Mouse (Mus musculus): ENCODE measurements around the gene Igfbp3. TPM values are rescaled to one million over a fixed set of nuclear protein-coding genes. Genes with fewer than 3 reads are reported as not detected.

Igfbp3 gene
- polyA plus RNA-seq, 1 experiment from 2014 or later = 73.0 TPM

DNA sequence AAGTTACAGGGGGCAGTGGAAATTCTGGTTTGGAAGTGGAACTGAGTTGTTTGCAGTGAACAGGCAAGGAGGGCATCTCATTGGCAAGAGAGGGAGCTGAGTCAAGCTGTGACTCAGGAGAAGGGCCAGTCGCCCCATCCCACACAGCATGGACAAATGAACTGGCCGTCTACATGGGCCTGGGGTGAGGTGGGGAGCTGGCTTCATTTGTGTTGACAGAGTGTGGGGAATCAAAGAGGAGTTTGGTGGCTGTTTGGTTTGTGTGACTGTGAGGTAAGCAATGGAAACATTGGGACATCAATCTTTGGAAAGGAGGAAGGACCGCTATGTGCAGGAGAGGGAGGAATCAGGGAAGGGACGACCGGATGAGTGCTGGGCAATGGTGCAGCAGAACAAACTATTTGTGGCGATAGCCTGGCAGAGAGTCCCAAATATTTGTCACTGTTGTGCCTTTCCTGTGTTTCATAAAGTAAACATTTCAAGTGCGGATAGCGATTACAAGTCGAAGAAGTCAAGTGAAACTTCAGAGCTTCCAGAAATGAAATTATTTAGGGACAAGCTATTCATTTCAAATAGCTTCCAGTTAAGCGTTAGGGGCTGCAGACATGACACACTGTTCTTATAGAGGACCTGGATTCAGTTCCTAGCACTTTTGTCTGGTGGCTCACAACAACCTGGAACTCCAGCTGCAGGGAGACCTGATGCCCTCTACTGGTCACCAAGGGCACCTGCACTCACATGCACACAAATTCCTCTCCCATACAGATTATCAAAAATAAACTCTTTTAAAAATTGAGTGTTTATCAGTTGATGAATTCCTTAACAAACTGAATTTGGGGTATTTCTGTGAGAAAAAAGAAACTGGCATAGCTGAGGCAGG, 19.1 kb downstream of the Igfbp3 start:
- Histone ChIP-seq H3K4me2 (ENCODE audit: low read depth, severe bottlenecking) (no peak overlapping the region), H3K9me3 (ENCODE audit: control insufficient read depth, low read length) (no peaks in the 10 kb centered on the region), H3K27ac (replicated peaks; ENCODE audit: low read depth, low read length) (no peak overlapping the region), H3K36me3 (ENCODE audit: control insufficient read depth, insufficient read depth, low read length) (no peaks in the 10 kb centered on the region), H3K4me3 (ENCODE audit: low read depth, low read length) (no peak overlapping the region), H3K4me1 (ENCODE audit: control insufficient read depth, insufficient read depth, low read length) (no peaks in the 10 kb centered on the region), H3K27me3 (ENCODE audit: control insufficient read depth, insufficient read depth, low read length) (no peaks in the 10 kb centered on the region), H3K9ac (ENCODE audit: low read length) (no peak overlapping the region)
- 96% methylated on average over 10 of the region's 10 CpGs for WGBS
- ATAC-seq (ENCODE audit: insufficient number of reproducible peaks, low FRiP score, low TSS enrichment, low read depth) = no peak
- no peak for DNase-seq (ENCODE audit: low spot score)

DNA sequence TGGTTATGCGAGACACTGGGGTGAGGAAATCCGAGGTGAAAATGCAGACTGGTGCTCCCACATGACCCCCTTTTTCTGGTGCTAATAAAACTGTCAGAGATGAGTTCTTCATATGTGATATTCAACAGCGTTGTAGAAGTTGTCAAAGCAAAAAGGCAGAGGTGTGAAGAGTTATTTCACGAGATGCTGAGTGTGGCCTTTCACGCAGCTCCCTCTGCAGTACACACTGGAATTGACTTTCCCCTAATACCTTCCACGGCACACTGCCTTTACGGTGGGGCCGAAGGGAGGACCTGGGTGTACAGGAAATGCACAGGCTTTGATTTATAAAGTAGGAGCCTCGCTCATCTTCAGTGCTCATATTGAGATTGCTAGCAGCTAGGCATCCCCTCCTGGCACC, 20.6 kb downstream of the Igfbp3 start:
- no peaks in the 10 kb centered on the region for H3K27me3 ChIP-seq (ENCODE audit: control insufficient read depth, insufficient read depth, low read length)
- no peaks in the 10 kb centered on the region for H3K4me1 ChIP-seq (ENCODE audit: control insufficient read depth, insufficient read depth, low read length)
- no peak overlapping the region for H3K9ac ChIP-seq (ENCODE audit: low read length)
- no peak overlapping the region for H3K27ac ChIP-seq (replicated peaks; ENCODE audit: low read depth, low read length)
- no peaks in the 10 kb centered on the region for H3K36me3 ChIP-seq (ENCODE audit: control insufficient read depth, insufficient read depth, low read length)
- no peak overlapping the region for H3K4me3 ChIP-seq (ENCODE audit: low read depth, low read length)
- WGBS = 61% methylated on average over 9 of the region's 9 CpGs
- ATAC-seq (ENCODE audit: insufficient number of reproducible peaks, low FRiP score, low TSS enrichment, low read depth) (no peak), DNase-seq (ENCODE audit: low spot score) (no peak)
- no peak overlapping the region for H3K4me2 ChIP-seq (ENCODE audit: low read depth, severe bottlenecking)
- no peaks in the 10 kb centered on the region for H3K9me3 ChIP-seq (ENCODE audit: control insufficient read depth, low read length)

DNA sequence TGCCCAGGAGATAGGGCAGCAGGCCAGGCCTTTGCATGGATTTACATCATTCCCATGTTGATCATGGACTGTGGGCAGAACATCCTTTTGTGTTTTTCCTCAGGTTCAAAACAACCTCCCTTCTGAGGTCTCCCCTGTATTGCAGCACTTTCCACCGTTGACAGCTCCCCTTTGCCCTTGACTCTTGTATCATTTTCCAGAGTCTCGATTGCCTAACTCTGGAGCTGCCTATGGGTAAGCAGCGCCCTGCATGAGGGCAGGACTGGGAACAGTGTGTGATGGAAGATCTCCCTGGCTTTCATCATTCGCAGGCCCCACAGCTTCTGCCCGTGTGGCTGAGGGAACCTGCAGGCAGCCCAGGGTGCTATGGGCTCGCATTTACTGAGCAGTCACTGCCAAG, 21.0 kb downstream of the Igfbp3 start:
- H3K27me3 ChIP-seq (ENCODE audit: control insufficient read depth, insufficient read depth, low read length) = no peaks in the 10 kb centered on the region
- no peaks in the 10 kb centered on the region for H3K36me3 ChIP-seq (ENCODE audit: control insufficient read depth, insufficient read depth, low read length)
- no peak overlapping the region for H3K9ac ChIP-seq (ENCODE audit: low read length)
- H3K9me3 ChIP-seq (ENCODE audit: control insufficient read depth, low read length) = no peaks in the 10 kb centered on the region
- H3K4me2 ChIP-seq (ENCODE audit: low read depth, severe bottlenecking) = no peak overlapping the region
- ATAC-seq (ENCODE audit: insufficient number of reproducible peaks, low FRiP score, low TSS enrichment, low read depth) (no peak), DNase-seq (ENCODE audit: low spot score) (no peak)
- 45% methylated on average over 6 of the region's 6 CpGs for WGBS
- H3K4me1 ChIP-seq (ENCODE audit: control insufficient read depth, insufficient read depth, low read length) = no peaks in the 10 kb centered on the region
- H3K27ac ChIP-seq (replicated peaks; ENCODE audit: low read depth, low read length) = no peak overlapping the region
- no peak overlapping the region for H3K4me3 ChIP-seq (ENCODE audit: low read depth, low read length)

DNA sequence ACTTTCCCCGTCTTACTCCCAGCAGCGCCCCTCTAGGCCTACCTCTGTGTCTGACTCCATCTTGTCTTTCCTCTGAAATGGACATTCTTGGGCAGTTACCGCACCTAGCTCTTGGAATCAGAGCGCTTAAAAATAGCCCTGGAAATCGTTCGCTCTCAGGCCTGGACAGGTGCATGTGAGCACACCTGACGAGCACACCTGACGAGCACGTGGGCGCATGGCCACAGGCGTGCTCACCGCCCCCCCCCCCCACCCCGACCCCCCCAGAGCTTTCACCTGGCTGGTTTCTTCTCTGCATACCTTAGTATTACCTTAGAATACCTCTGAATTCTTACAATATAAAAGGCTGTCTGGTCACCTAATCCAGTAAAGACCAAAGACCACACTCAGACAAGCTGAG, 25.3 kb downstream of the Igfbp3 start, which contains the start of gene Gm11985:
TSS of gene Gm11985 (minus strand) at position 101 of the 400 bp plus-strand sequence.
- Histone ChIP-seq H3K36me3 (ENCODE audit: control insufficient read depth, insufficient read depth, low read length) (no peaks in the 10 kb centered on the region), H3K4me2 (ENCODE audit: low read depth, severe bottlenecking) (no peak within 1 kb of the TSS), H3K27me3 (ENCODE audit: control insufficient read depth, insufficient read depth, low read length) (no peaks in the 10 kb centered on the region), H3K4me1 (ENCODE audit: control insufficient read depth, insufficient read depth, low read length) (no peaks in the 10 kb centered on the region), H3K9me3 (ENCODE audit: control insufficient read depth, low read length) (no peaks in the 10 kb centered on the region), H3K4me3 (ENCODE audit: low read depth, low read length) (no peak within 1 kb of the TSS), H3K9ac (ENCODE audit: low read length) (no peak within 1 kb of the TSS), H3K27ac (replicated peaks; ENCODE audit: low read depth, low read length) (no peak within 1 kb of the TSS)
- DNase-seq (ENCODE audit: low spot score) (no peak), ATAC-seq (ENCODE audit: insufficient number of reproducible peaks, low FRiP score, low TSS enrichment, low read depth) (no peak)
- 89% methylated on average over 13 of the region's 13 CpGs for WGBS

DNA sequence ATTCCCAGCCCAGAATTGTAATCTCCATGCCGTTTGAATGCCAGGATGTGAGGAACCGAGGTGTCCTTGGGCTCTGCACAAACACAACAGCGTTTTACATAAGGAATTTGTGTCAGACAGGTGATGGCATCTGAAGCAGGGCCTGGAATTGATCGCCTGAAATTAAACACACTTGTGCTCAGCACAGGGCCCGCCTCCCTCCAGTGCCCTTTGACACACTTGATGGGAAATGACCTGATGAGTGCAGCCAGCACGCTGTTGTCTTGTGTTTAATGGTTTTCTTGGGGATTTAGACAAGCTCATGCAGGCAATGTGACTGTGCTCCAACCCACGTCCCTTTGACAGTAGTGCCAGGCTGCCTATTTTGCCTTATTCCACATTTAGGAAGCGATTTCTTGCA, 26.3 kb downstream of the Igfbp3 start:
- Histone ChIP-seq H3K9me3 (ENCODE audit: control insufficient read depth, low read length) (no peaks in the 10 kb centered on the region), H3K4me3 (ENCODE audit: low read depth, low read length) (no peak overlapping the region), H3K4me2 (ENCODE audit: low read depth, severe bottlenecking) (no peak overlapping the region), H3K27ac (replicated peaks; ENCODE audit: low read depth, low read length) (no peak overlapping the region), H3K27me3 (ENCODE audit: control insufficient read depth, insufficient read depth, low read length) (no peaks in the 10 kb centered on the region), H3K4me1 (ENCODE audit: control insufficient read depth, insufficient read depth, low read length) (no peaks in the 10 kb centered on the region), H3K36me3 (ENCODE audit: control insufficient read depth, insufficient read depth, low read length) (no peaks in the 10 kb centered on the region), H3K9ac (ENCODE audit: low read length) (no peak overlapping the region)
- ATAC-seq (ENCODE audit: insufficient number of reproducible peaks, low FRiP score, low TSS enrichment, low read depth) (no peak), DNase-seq (ENCODE audit: low spot score) (no peak)
- WGBS = 32% methylated on average over 8 of the region's 8 CpGs

DNA sequence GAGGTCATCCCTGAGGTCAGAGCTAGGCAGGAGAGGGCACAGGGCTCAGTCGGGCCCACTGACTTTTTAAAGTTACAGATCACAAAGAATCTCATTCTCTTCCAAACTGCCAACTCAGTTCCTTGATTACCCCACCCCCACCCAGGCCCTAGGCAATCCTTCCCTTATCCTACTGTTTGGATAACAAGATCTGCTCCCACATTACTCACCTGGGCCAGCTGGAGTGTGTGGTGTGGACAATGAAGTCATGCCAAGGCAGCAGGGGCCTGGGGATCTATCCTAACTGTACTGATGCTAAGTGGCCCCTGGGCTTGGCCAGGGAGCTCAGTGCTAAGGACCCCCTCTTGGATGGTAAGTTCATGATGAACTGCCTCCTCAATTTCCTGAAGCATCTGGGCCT, 29.3 kb downstream of the Igfbp3 start:
- 41% methylated on average over 1 of the region's 1 CpGs for WGBS
- Histone ChIP-seq H3K4me2 (ENCODE audit: low read depth, severe bottlenecking) (no peak overlapping the region), H3K4me1 (ENCODE audit: control insufficient read depth, insufficient read depth, low read length) (no peaks in the 10 kb centered on the region), H3K9ac (ENCODE audit: low read length) (no peak overlapping the region), H3K27me3 (ENCODE audit: control insufficient read depth, insufficient read depth, low read length) (no peaks in the 10 kb centered on the region), H3K4me3 (ENCODE audit: low read depth, low read length) (no peak overlapping the region), H3K9me3 (ENCODE audit: control insufficient read depth, low read length) (no peaks in the 10 kb centered on the region), H3K36me3 (ENCODE audit: control insufficient read depth, insufficient read depth, low read length) (no peaks in the 10 kb centered on the region), H3K27ac (replicated peaks; ENCODE audit: low read depth, low read length) (no peak overlapping the region)
- DNase-seq (ENCODE audit: low spot score) (no peak), ATAC-seq (ENCODE audit: insufficient number of reproducible peaks, low FRiP score, low TSS enrichment, low read depth) (no peak)

DNA sequence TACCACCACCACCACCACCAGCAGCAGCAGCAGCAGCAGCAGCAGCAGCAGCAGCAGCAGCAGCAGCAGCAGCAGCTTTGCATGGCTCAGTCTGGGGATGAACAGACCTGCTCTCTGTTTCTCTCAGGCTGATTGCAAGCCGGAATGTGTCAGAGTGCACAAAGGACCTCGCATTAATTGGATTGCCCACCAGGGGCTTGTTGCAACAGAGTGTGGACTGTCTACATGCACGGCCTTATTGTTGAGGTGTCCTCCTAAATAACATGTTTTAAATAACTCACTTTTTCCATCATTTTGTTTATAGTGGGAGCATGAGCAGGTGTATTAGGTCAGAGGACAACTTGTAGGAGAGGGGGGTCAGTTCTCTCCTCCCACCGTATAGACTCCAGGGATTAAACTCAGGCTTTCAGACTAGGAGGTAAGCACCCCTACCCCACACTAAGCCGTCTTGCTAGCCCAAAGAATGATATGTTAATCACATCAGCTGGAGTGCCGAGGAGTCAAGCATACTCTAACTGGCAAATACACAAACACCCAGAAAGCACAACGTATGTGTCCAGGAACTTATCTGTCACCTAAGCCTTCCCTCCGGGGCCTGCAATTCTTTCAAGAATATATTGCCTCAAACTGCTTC, 31.2 kb downstream of the Igfbp3 start:
- Histone ChIP-seq H3K27ac (replicated peaks; ENCODE audit: low read depth, low read length) (no peak overlapping the region), H3K36me3 (ENCODE audit: control insufficient read depth, insufficient read depth, low read length) (no peaks in the 10 kb centered on the region), H3K9ac (ENCODE audit: low read length) (no peak overlapping the region), H3K4me3 (ENCODE audit: low read depth, low read length) (no peak overlapping the region), H3K9me3 (ENCODE audit: control insufficient read depth, low read length) (no peaks in the 10 kb centered on the region), H3K4me2 (ENCODE audit: low read depth, severe bottlenecking) (no peak overlapping the region), H3K27me3 (ENCODE audit: control insufficient read depth, insufficient read depth, low read length) (no peaks in the 10 kb centered on the region), H3K4me1 (ENCODE audit: control insufficient read depth, insufficient read depth, low read length) (no peaks in the 10 kb centered on the region)
- 69% methylated on average over 8 of the region's 8 CpGs for WGBS
- DNase-seq (ENCODE audit: low spot score) (no peak), ATAC-seq (ENCODE audit: insufficient number of reproducible peaks, low FRiP score, low TSS enrichment, low read depth) (no peak)

DNA sequence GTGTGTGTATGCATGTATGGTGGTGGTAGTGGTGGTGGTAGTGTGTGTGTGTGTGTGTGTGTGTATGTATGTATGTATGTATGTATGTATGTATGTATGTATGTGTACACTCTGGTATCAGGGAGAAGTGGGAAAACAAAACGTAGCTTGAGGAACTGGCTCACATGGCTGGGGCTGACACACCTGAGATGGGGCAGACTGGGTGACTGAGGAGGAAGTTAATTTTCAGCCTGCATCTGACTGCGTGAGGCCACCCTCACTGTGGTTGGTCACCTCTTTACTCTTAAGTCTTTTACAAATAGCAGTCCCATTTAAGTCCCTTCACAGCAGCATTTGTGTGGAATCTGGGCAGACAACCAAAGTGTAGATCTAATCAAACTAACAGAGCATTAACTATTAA, 34.4 kb downstream of the Igfbp3 start:
- DNase-seq (ENCODE audit: low spot score) = no peak
- Histone ChIP-seq H3K36me3 (ENCODE audit: control insufficient read depth, insufficient read depth, low read length) (no peaks in the 10 kb centered on the region), H3K4me2 (ENCODE audit: low read depth, severe bottlenecking) (no peak overlapping the region), H3K27ac (replicated peaks; ENCODE audit: low read depth, low read length) (no peak overlapping the region), H3K4me1 (ENCODE audit: control insufficient read depth, insufficient read depth, low read length) (no peaks in the 10 kb centered on the region), H3K27me3 (ENCODE audit: control insufficient read depth, insufficient read depth, low read length) (no peaks in the 10 kb centered on the region), H3K9me3 (ENCODE audit: control insufficient read depth, low read length) (no peaks in the 10 kb centered on the region), H3K4me3 (ENCODE audit: low read depth, low read length) (no peak overlapping the region), H3K9ac (ENCODE audit: low read length) (no peak overlapping the region)
- 87% methylated on average over 2 of the region's 2 CpGs for WGBS
- ATAC-seq (ENCODE audit: insufficient number of reproducible peaks, low FRiP score, low TSS enrichment, low read depth) = no peak

Data from limb, embryonic 11.5 days (tissue).